Mouse (Mus musculus) megakaryocyte, embryonic 14.5 days (primary cell): ENCODE results near the gene Rasgef1c. TPM values are rescaled to one million over a fixed set of nuclear protein-coding genes. Genes with fewer than 3 reads are reported as not detected.

Source experiments
- H3K27me3 ChIP-seq: replicated peaks from 2 replicates; pipeline ENCODE3; 2012; ENCODE audit warnings: inconsistent platforms
- H3K36me3 ChIP-seq: replicated peaks from 2 replicates; pipeline ENCODE3; 2012; ENCODE audit warnings: low read length, inconsistent platforms, mixed read lengths
- H3K4me1 ChIP-seq: 2 replicates; pipeline ENCODE4 v1.6.1; 2012; ENCODE audit warnings: inconsistent platforms
- H3K4me3 ChIP-seq: replicated peaks from 2 replicates; pipeline ENCODE3; 2012; ENCODE audit warnings: moderate library complexity, mild to moderate bottlenecking, inconsistent platforms
- H3K9me3 ChIP-seq: 2 replicates; pipeline ENCODE4 v1.6.1; 2012; ENCODE audit warnings: inconsistent platforms
- FLI1 ChIP-seq: IDR thresholded peaks from 2 replicates; pipeline ENCODE4 v1.6.1; 2012; ENCODE audit warnings: low read length, inconsistent platforms, mixed read lengths
- GATA1 ChIP-seq: IDR thresholded peaks from 3 replicates; pipeline ENCODE4 v1.6.1; 2012; ENCODE audit warnings: mixed read lengths, low read length, inconsistent platforms, borderline replicate concordance
- polyA plus RNA-seq: library from polyadenylated mRNA; stranded (reverse); fragments of >175 nt; gene quantifications from 2 replicates; pipeline ENCODE4 v1.2.3, GENCODE M21; 2012; ENCODE audit warnings: low replicate concordance; ENCODE audit not compliant: insufficient read depth

Rasgef1c gene
- polyA plus RNA-seq, 1 experiment = not detected

- TF ChIP-seq FLI1 = no peak
- TF ChIP-seq GATA1 = no peak
- Histone ChIP-seq H3K27me3 (no peaks in the 10 kb centered on the region), H3K4me3 (peak overlapping the region; percentile 99)
These were observed 122.8 kb downstream of the Rasgef1c start for GRCm38 (mm10) chr11:50024445-50024832.

GRCm38 (mm10) chr11:50024833-50025720 lies 123.4 kb downstream of the Rasgef1c start, which contains the start of gene Rnf130:
Rnf130 (plus strand) TSS chr11:50025346.
- Histone ChIP-seq H3K27me3 (no peaks in the 10 kb centered on the region), H3K4me1 (peaks cover 53% of the 10 kb centered on the region)

More at GRCm38 (mm10) chr11:50024445-50024832, 122.8 kb downstream of the Rasgef1c start:
- Histone ChIP-seq H3K9me3 (no peaks in the 10 kb centered on the region), H3K4me1 (peaks cover 47% of the 10 kb centered on the region), H3K36me3 (no peaks in the 10 kb centered on the region)

GRCm38 (mm10) chr11:50025721-50026520 lies 124.3 kb downstream of the Rasgef1c start:
- Histone ChIP-seq H3K9me3 (no peaks in the 10 kb centered on the region), H3K4me1 (peaks cover 56% of the 10 kb centered on the region), H3K4me3 (peak overlapping the region; percentile 99), H3K27me3 (no peaks in the 10 kb centered on the region), H3K36me3 (no peaks in the 10 kb centered on the region)
- TF ChIP-seq FLI1 = no peak

More at GRCm38 (mm10) chr11:50024833-50025720, 123.4 kb downstream of the Rasgef1c start, which contains the start of gene Rnf130:
- Histone ChIP-seq H3K9me3 (no peaks in the 10 kb centered on the region), H3K36me3 (no peaks in the 10 kb centered on the region), H3K4me3 (peak within 1 kb of the TSS; percentile 99)
- no peak for TF ChIP-seq GATA1
- peak; percentile 66; the same call in 1 of the 2 replicates for TF ChIP-seq FLI1

- TF ChIP-seq FLI1 (no peak), GATA1 (no peak)
- no peaks in the 10 kb centered on the region for H3K9me3 ChIP-seq
- peak overlapping the region; percentile 99 for H3K4me3 ChIP-seq
- peaks cover 59% of the 10 kb centered on the region for H3K4me1 ChIP-seq
- H3K27me3 ChIP-seq = no peaks in the 10 kb centered on the region
- H3K36me3 ChIP-seq = no peaks in the 10 kb centered on the region
These were observed 125.0 kb downstream of the Rasgef1c start for GRCm38 (mm10) chr11:50026521-50027090.

- Histone ChIP-seq H3K4me1 (peaks cover 70% of the 10 kb centered on the region), H3K4me3 (no peak overlapping the region), H3K36me3 (no peaks in the 10 kb centered on the region), H3K9me3 (no peaks in the 10 kb centered on the region), H3K27me3 (no peaks in the 10 kb centered on the region)
- TF ChIP-seq GATA1 (no peak), FLI1 (no peak)
These were observed 126.8 kb downstream of the Rasgef1c start for GRCm38 (mm10) chr11:50028416-50028815.

Other genes with a start within 250 kb of the Rasgef1c start
- not detected in 2 replicates for gene Scgb3a1, start 238.2 kb upstream of the Rasgef1c start, polyA plus RNA-seq
- gene Cnot6, start 189.1 kb upstream of the Rasgef1c start, polyA plus RNA-seq = 2.2 and 3.4 TPM in 2 replicates
- not detected in 2 replicates for gene Gfpt2, start 107.7 kb upstream of the Rasgef1c start, polyA plus RNA-seq
- gene Mapk9, start 55.1 kb upstream of the Rasgef1c start, polyA plus RNA-seq = 3.2 and 7.6 TPM in 2 replicates
- gene Rnf130, start 123.5 kb downstream of the Rasgef1c start, polyA plus RNA-seq = 23.9 and 25.1 TPM in 2 replicates
- gene Tbc1d9b, start 229.6 kb downstream of the Rasgef1c start, polyA plus RNA-seq = 10.0 and 34.0 TPM in 2 replicates